Mouse (Mus musculus): ENCODE measurements around the gene Cars. TPM values are rescaled to one million over a fixed set of nuclear protein-coding genes. Genes with fewer than 3 reads are reported as not detected.

Cars gene
- polyA plus RNA-seq, 1 experiment from 2014 or later: 71.6 TPM

GRCm38 (mm10) chr7:143510593-143511334 lies 89.1 kb downstream of the Cars start:
- no peak overlapping the region for H3K27ac ChIP-seq (ENCODE audit: low read depth, low read length)
- H3K27me3 ChIP-seq (replicated peaks; ENCODE audit: control insufficient read depth, insufficient read depth, low read length): no peaks in the 10 kb centered on the region
- 91% methylated on average over 3 of the region's 3 CpGs for WGBS
- no peaks in the 10 kb centered on the region for H3K4me1 ChIP-seq (ENCODE audit: control insufficient read depth, insufficient read depth, low read depth, low read length)
- H3K9ac ChIP-seq (ENCODE audit: low read depth, low read length): no peak overlapping the region; the same call in 1 of the 2 replicates
- H3K9me3 ChIP-seq (ENCODE audit: control insufficient read depth, low read length): no peaks in the 10 kb centered on the region
- H3K4me3 ChIP-seq (ENCODE audit: low read length): no peak overlapping the region
- ATAC-seq: no peak
- peaks cover 26% of the 10 kb centered on the region for H3K36me3 ChIP-seq (ENCODE audit: control insufficient read depth, insufficient read depth, low read length)
- H3K4me2 ChIP-seq (ENCODE audit: low read length): no peak overlapping the region

DNA sequence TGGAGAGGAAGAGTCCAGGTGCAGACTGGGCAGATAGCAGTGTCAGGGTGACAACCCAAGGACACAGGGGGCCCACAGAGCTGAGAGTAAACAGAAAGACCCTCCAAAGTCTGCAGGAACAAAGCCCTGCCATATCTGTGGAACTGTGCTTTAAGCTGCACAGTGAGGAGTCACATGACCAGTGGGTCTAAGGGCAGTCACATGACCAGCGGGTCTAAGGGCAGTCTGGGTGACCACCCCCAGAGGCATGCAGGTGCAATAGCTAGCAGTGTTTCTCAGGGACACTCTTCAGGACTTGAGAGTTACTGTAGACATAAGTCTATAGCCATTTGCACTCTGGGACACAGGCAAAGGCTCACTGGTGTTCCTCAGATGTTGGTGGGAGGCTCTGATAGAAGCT lies 90.3 kb downstream of the Cars start:
- no peak for ATAC-seq
- H3K4me2 ChIP-seq (ENCODE audit: low read length): no peak overlapping the region
- WGBS: 82% methylated on average over 1 of the region's 1 CpGs

More for the DNA sequence above, 90.3 kb downstream of the Cars start:
- Histone ChIP-seq H3K9me3 (ENCODE audit: control insufficient read depth, low read length) (no peaks in the 10 kb centered on the region), H3K27ac (ENCODE audit: low read depth, low read length) (no peak overlapping the region), H3K9ac (ENCODE audit: low read depth, low read length) (no peak overlapping the region), H3K36me3 (ENCODE audit: control insufficient read depth, insufficient read depth, low read length) (peaks cover 15% of the 10 kb centered on the region), H3K27me3 (replicated peaks; ENCODE audit: control insufficient read depth, insufficient read depth, low read length) (peaks cover 6% of the 10 kb centered on the region), H3K4me1 (ENCODE audit: control insufficient read depth, insufficient read depth, low read depth, low read length) (no peaks in the 10 kb centered on the region), H3K4me3 (ENCODE audit: low read length) (no peak overlapping the region)

Small RNAs within 50 kb of the gene (microRNA-seq; reads per million reads assigned to microRNA genes)
- 1.2 reads per million for gene Mir7064

Other genes starting within 250 kb of the Cars start
- 165 and 231 TPM in 2 replicates for gene Cdkn1c, start 139.0 kb downstream of the Cars start, polyA plus RNA-seq (2015; fragmentation: Nextera tagmentation; extraction: Ambion mirVana)
- gene Slc22a18, start 126.4 kb downstream of the Cars start, polyA plus RNA-seq (2015; fragmentation: Nextera tagmentation; extraction: Ambion mirVana): 0.79 and 1.00 TPM in 2 replicates
- gene Phlda2, start 96.9 kb downstream of the Cars start, polyA plus RNA-seq (2015; fragmentation: Nextera tagmentation; extraction: Ambion mirVana): 0.56 and 0.57 TPM in 2 replicates
- 323 and 328 TPM in 2 replicates for gene Nap1l4, start 51.0 kb downstream of the Cars start, polyA plus RNA-seq (2015; fragmentation: Nextera tagmentation; extraction: Ambion mirVana)
- 0.07 and 0.18 TPM in 2 replicates for gene Tnfrsf26, start 28.6 kb upstream of the Cars start, polyA plus RNA-seq (2015; fragmentation: Nextera tagmentation; extraction: Ambion mirVana)
- 2.4 and 5.0 TPM in 2 replicates for gene Tnfrsf22, start 49.6 kb upstream of the Cars start, polyA plus RNA-seq (2015; fragmentation: Nextera tagmentation; extraction: Ambion mirVana)
- gene Tnfrsf23, start 85.8 kb upstream of the Cars start, polyA plus RNA-seq (2015; fragmentation: Nextera tagmentation; extraction: Ambion mirVana): 0.71 and 1.5 TPM in 2 replicates
- 43.7 and 44.9 TPM in 2 replicates for gene Osbpl5, start 156.9 kb upstream of the Cars start, polyA plus RNA-seq (2015; fragmentation: Nextera tagmentation; extraction: Ambion mirVana)
- gene Mrgprg, start 166.9 kb upstream of the Cars start, polyA plus RNA-seq (2015; fragmentation: Nextera tagmentation; extraction: Ambion mirVana): not detected in 2 replicates
- 10.8 and 14.2 TPM in 2 replicates for gene Mrgpre, start 184.4 kb upstream of the Cars start, polyA plus RNA-seq (2015; fragmentation: Nextera tagmentation; extraction: Ambion mirVana)
- gene Nadsyn1, start 222.8 kb upstream of the Cars start, polyA plus RNA-seq (2015; fragmentation: Nextera tagmentation; extraction: Ambion mirVana): 6.3 and 7.0 TPM in 2 replicates
- gene Dhcr7, start 223.1 kb upstream of the Cars start, polyA plus RNA-seq (2015; fragmentation: Nextera tagmentation; extraction: Ambion mirVana): 87.0 and 96.5 TPM in 2 replicates

Data from hindbrain, embryonic 16.5 days (tissue).